Mouse (Mus musculus) c-Kit-negative CD71-positive TER-119-positive erythroid progenitor cells, embryonic 14.5 days (primary cell): ENCODE measurements around the gene Mobp.

Experiments used
- DNase-seq: peaks from one replicate; pipeline ENCODE4 v3.0.0-alpha.2; 2013; ENCODE audit warnings: low read depth, low spot score

Gene Mobp

DNA sequence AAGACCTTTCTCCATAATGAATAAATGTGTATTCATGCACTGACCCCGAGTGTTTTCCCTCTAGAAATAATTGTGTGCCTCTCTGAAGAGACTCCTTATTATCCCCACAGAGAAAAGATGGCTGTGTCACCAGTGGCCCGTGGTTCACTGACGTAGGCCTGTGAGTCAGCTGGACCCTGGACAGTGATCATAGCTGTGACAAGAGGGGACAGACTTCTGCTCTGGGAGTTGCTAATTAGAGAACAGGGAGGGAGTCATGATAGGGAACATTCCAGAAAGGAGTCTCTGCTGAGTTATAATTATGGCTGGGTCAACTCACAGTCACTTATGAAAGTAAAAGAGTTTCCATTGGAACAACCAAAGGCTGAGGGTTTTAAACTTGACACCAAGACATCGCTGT is 61.4 kb downstream of the Mobp start:
- no peak for DNase-seq

DNA sequence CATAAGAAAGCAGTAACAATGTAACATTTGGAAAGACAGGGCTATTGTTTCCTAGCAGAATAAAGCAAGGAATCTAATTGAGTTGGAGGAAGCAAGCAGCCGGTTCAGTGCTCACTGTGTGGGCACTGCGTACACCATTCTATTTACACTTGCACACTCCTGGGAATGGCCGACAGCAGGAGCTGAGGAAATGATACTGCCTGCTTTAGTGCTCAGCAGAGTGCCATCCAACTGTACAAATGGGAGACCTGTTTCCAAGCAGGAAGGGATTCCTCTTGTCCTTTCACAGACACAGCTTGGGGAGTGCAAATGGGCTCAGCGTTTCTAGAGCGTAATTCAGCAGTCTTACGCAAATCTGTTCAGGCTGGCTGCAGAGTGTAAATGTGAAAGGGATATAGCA is 63.4 kb downstream of the Mobp start:
- no peak for DNase-seq

DNA sequence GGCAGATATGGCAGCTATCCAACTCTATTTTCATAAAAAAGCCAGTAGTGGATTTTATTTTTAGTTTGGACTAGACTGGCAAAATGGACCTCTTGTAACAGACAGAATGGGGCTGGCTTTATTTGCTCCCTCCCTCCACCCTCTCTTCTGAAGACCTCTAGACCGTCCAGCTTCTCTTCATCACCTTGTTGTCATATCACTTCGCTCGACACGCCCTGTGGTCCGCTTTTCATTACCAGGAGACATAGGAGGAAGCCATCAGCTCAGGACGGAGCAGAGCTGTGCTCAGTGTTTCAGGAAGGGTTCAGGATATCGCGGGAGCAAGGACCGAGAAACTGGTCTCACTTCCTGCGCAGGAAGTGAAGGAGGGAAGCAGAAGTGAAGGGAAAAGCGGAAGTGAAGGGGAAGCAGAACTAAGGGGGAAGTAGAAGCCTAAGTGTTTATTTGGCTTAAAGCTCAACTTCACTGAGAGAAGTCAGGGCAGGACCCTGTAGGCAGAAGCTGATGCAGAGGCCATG is 65.5 kb downstream of the Mobp start:
- DNase-seq = no peak

DNA sequence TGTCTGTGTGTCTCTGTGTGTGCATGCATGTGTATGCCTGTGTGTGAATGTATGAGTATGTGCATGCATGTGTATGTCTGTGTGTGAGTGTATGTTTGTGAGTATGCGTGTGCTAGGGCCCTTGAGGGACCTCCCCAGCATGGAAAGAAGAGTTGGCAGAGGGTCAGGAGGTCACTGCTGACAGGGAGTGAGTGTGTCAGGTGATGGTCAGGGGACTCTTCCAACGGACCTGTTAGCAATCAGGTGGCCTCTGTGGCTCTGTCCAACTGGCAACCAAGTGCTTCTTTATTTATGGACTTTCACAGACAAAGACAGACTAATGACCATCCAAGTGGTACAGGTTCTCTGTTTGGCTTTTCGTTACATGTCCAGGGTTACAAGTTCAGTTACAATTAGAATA is 69.9 kb downstream of the Mobp start:
- no peak for DNase-seq
